Mouse (Mus musculus) myocyte (in vitro differentiated cells): ENCODE results near the gene Cables2. TPM values are rescaled to one million over a fixed set of nuclear protein-coding genes. Genes with fewer than 3 reads are reported as not detected.
A peak's percentile ranks its signal among the peaks of the same experiment; 100 is the strongest.

Experiments
- H3K27me3 ChIP-seq: one replicate; pipeline ENCODE4 v1.6.1; 2011; ENCODE audit not compliant: control insufficient read depth, insufficient read depth, insufficient read length
- H3K36me3 ChIP-seq: one replicate; pipeline ENCODE4 v1.6.1; 2011; ENCODE audit not compliant: control insufficient read depth, insufficient read depth
- H3K4me2 ChIP-seq: one replicate; pipeline ENCODE4 v1.6.1; 2011; ENCODE audit warnings: low read depth, control low read depth
- H3K4me3 ChIP-seq: one replicate; pipeline ENCODE4 v1.5.1; 2011; ENCODE audit warnings: mild to moderate bottlenecking, control low read depth, moderate library complexity
- H3K79me2 ChIP-seq: one replicate; pipeline ENCODE4 v1.6.1; 2011; ENCODE audit not compliant: control insufficient read depth, insufficient read depth
- H3ac ChIP-seq: one replicate; pipeline ENCODE4 v1.6.1; 2011; ENCODE audit not compliant: control insufficient read depth, insufficient read length
- CEBPB ChIP-seq: IDR thresholded peaks from 2 replicates; pipeline ENCODE4 v1.6.1; 2011; ENCODE audit warnings: mild to moderate bottlenecking, moderate library complexity; ENCODE audit not compliant: poor library complexity, insufficient read depth, severe bottlenecking
- E2F4 ChIP-seq: IDR thresholded peaks from one replicate; pipeline ENCODE4 v1.6.1; 2011; ENCODE audit warnings: mild to moderate bottlenecking, control low read depth, moderate library complexity; ENCODE audit not compliant: insufficient read depth
- MAX ChIP-seq: IDR thresholded peaks from one replicate; pipeline ENCODE4 v1.6.1; 2011; ENCODE audit warnings: low read depth, mild to moderate bottlenecking, control low read depth
- MYOD1 ChIP-seq, 3 experiments: IDR thresholded peaks; one replicate each; pipeline ENCODE4 v1.6.1; 2011; ENCODE audit warnings: control low read depth in 2 of 3, low read depth in 2 of 3, mild to moderate bottlenecking in 2 of 3, moderate library complexity in 1 of 3; ENCODE audit not compliant: insufficient read length in 2 of 3, control insufficient read depth in 1 of 3
- MYOG ChIP-seq, 3 experiments: IDR thresholded peaks; one replicate each; pipeline ENCODE4 v1.6.1; 2011; ENCODE audit warnings: control low read depth in 2 of 3, low read depth in 2 of 3, mild to moderate bottlenecking in 2 of 3; ENCODE audit not compliant: insufficient read length in 2 of 3, control insufficient read depth in 1 of 3, insufficient read depth in 1 of 3
- POLR2A ChIP-seq: IDR thresholded peaks from one replicate; pipeline ENCODE4 v1.6.1; 2011; ENCODE audit warnings: low read depth, mild to moderate bottlenecking, control low read depth, moderate library complexity; ENCODE audit not compliant: insufficient read length
- POLR2AphosphoS2 ChIP-seq: IDR thresholded peaks from one replicate; pipeline ENCODE4 v1.6.1; 2011; ENCODE audit warnings: low read depth, control low read depth; ENCODE audit not compliant: insufficient read length
- REST ChIP-seq: IDR thresholded peaks from one replicate; pipeline ENCODE4 v1.6.1; 2011; ENCODE audit warnings: mild to moderate bottlenecking, control low read depth, moderate library complexity; ENCODE audit not compliant: insufficient read depth, insufficient read length
- SRF ChIP-seq: IDR thresholded peaks from one replicate; pipeline ENCODE4 v1.6.1; 2011; ENCODE audit warnings: low read depth; ENCODE audit not compliant: control insufficient read depth, insufficient read length
- TCF12 ChIP-seq: IDR thresholded peaks from one replicate; pipeline ENCODE4 v1.6.1; 2011; ENCODE audit warnings: mild to moderate bottlenecking, control low read depth; ENCODE audit not compliant: poor library complexity, insufficient read depth, severe bottlenecking
- TCF3 ChIP-seq: IDR thresholded peaks from one replicate; pipeline ENCODE4 v1.6.1; 2011; ENCODE audit warnings: low read depth, control low read depth; ENCODE audit not compliant: insufficient read length
- USF1 ChIP-seq: IDR thresholded peaks from one replicate; pipeline ENCODE4 v1.6.1; 2011; ENCODE audit warnings: low read depth, mild to moderate bottlenecking, control low read depth, moderate library complexity
- polyA plus RNA-seq: library from polyadenylated mRNA; unstranded; fragments of >200 nt; fragmentation: generic; extraction: Trizol; gene quantifications from one replicate; pipeline ENCODE4 v1.2.1, GENCODE M21; 2012; ENCODE audit warnings: missing spikeins

Cables2 gene
- polyA plus RNA-seq, 1 experiment = 6.8 TPM

- no peaks in the 10 kb centered on the region for H3K27me3 ChIP-seq
- no peak overlapping the region for H3ac ChIP-seq
- H3K4me3 ChIP-seq = no peak overlapping the region
- H3K4me2 ChIP-seq = peak overlapping the region; percentile 12
- TF ChIP-seq MYOD1 (IDR thresholded peaks at IDR 0.05; ENCODE audit: control insufficient read depth in 1 of 3, insufficient read length in 2 of 3, low read depth in 2 of 3) (peak in 1 of 3 experiments; percentile 30), SRF (no peak)
- H3K36me3 ChIP-seq = no peaks in the 10 kb centered on the region
- no peaks in the 10 kb centered on the region for H3K79me2 ChIP-seq
Observed at GRCm38 (mm10) chr2:180250930-180251611, 22.2 kb downstream of the Cables2 start.

- H3K27me3 ChIP-seq = no peaks in the 10 kb centered on the region
- TF ChIP-seq POLR2AphosphoS2 (no peak), MAX (no peak), CEBPB (no peak)
- H3K4me2 ChIP-seq = no peak overlapping the region
- H3ac ChIP-seq = no peak overlapping the region
- H3K4me3 ChIP-seq = no peak overlapping the region
- no peaks in the 10 kb centered on the region for H3K36me3 ChIP-seq
- H3K79me2 ChIP-seq = no peaks in the 10 kb centered on the region
Observed at GRCm38 (mm10) chr2:180248947-180249660, 24.2 kb downstream of the Cables2 start.

DNA sequence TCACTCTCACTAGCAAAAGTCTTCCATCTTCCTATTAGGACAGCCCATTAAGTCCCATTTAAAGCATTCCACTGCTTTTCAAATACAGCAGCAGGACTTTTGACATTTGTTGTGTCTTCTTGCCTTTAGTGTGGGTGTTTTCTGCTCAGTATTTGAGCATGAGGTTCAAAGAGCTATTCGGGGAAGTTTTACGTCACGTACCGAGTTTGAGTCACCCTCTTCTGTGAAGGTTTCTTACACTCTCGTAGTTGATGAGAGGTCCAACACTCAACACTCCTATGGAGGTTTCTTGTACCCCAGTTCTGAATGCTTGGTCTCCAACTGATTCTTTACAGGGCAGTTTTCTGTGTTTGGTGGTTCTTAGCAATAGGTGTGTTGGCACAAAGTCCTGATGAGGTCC, 25.4 kb downstream of the Cables2 start:
- no peaks in the 10 kb centered on the region for H3K36me3 ChIP-seq
- H3K27me3 ChIP-seq = no peaks in the 10 kb centered on the region
- H3ac ChIP-seq = no peak overlapping the region
- no peak overlapping the region for H3K4me3 ChIP-seq
- H3K4me2 ChIP-seq = no peak overlapping the region
- H3K79me2 ChIP-seq = no peaks in the 10 kb centered on the region
- TF ChIP-seq E2F4 (no peak), MYOD1 (IDR thresholded peaks at IDR 0.05; ENCODE audit: control insufficient read depth in 1 of 3, insufficient read length in 2 of 3, low read depth in 2 of 3) (no peak), SRF (no peak), POLR2A (no peak), CEBPB (no peak), MAX (no peak), USF1 (no peak), REST (no peak), TCF3 (no peak), TCF12 (no peak), MYOG (IDR thresholded peaks at IDR 0.05; ENCODE audit: control insufficient read depth in 1 of 3, insufficient read depth in 1 of 3, insufficient read length in 2 of 3, low read depth in 2 of 3) (no peak), POLR2AphosphoS2 (no peak)

DNA sequence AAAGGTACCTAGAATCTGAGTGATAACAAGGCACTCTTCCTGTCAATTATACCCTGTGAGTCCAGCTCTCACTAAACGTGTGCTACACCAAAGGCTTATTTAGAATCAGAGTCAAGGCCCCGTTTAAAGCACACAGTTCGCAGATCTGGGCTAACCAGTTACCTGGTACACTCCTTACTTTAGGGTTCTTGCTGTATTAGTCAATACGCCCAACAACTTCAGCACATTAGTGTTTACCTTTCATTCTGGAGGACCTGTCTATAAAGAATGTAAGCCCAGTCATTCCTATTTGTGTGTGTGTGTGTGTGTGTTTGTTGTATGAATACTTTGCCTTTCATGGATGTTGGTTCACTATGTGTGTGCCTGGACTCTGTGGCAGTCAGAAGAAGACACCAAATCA, 30.2 kb downstream of the Cables2 start:
- H3K4me2 ChIP-seq = no peak overlapping the region
- no peak overlapping the region for H3ac ChIP-seq
- TF ChIP-seq TCF3 (no peak), USF1 (no peak), E2F4 (no peak), SRF (no peak)
- H3K27me3 ChIP-seq = no peaks in the 10 kb centered on the region
- H3K4me3 ChIP-seq = no peak overlapping the region
- no peaks in the 10 kb centered on the region for H3K36me3 ChIP-seq
- H3K79me2 ChIP-seq = no peaks in the 10 kb centered on the region

DNA sequence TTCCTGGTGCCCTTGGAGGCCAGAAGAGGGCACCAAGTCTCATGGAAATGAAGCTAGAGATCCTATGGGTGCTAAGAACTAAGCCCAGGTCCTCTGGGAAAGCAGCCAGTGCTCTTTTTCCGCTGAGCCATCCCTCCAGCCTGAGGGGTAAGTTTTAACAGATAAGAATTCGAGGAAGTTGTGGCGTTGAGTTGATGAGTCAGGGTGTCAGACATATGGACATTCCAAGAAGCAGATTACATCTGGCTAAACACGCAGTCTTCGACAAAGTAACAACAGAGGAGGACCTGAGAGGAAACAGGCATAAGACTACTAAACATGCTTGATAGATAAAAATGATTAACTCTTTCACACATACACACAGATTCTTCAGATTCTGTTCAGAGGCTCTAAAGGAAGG, 34.7 kb downstream of the Cables2 start:
- Histone ChIP-seq H3K79me2 (no peaks in the 10 kb centered on the region), H3K36me3 (no peaks in the 10 kb centered on the region), H3K4me2 (no peak overlapping the region), H3K27me3 (no peaks in the 10 kb centered on the region), H3K4me3 (no peak overlapping the region), H3ac (no peak overlapping the region)
- TF ChIP-seq POLR2AphosphoS2 (no peak), MYOD1 (IDR thresholded peaks at IDR 0.05; ENCODE audit: control insufficient read depth in 1 of 3, insufficient read length in 2 of 3, low read depth in 2 of 3) (no peak), REST (no peak), MYOG (IDR thresholded peaks at IDR 0.05; ENCODE audit: control insufficient read depth in 1 of 3, insufficient read depth in 1 of 3, insufficient read length in 2 of 3, low read depth in 2 of 3) (no peak), CEBPB (no peak), TCF12 (no peak), E2F4 (no peak), TCF3 (no peak), MAX (no peak), POLR2A (no peak), USF1 (no peak), SRF (no peak)
